Mouse (Mus musculus) small intestine, adult 2 months (tissue): ENCODE measurements at regions not wholly inside any gene's neighbourhood (a gene's known extent, or its start where the extent isn't known, plus 50 kb on each side); places are given as distances from the start of the nearest gene placed in this dataset.

Experiments
- H3K27ac ChIP-seq: fragments of 200-500 bp; 2 replicates; pipeline ENCODE4 v1.5.1; 2012; ENCODE audit warnings: low read depth, low read length, control low read depth, inconsistent platforms; ENCODE audit not compliant: insufficient read depth
- H3K27me3 ChIP-seq: fragments of 200-500 bp; 2 replicates; pipeline ENCODE4 v1.6.1; 2012; ENCODE audit warnings: mild to moderate bottlenecking, moderate library complexity, low read length, inconsistent platforms; ENCODE audit not compliant: control insufficient read depth, insufficient read depth
- H3K36me3 ChIP-seq: fragments of 200-500 bp; 2 replicates; pipeline ENCODE4 v1.6.1; 2012; ENCODE audit warnings: mild to moderate bottlenecking, low read length, control low read depth, inconsistent platforms; ENCODE audit not compliant: control insufficient read depth, insufficient read depth
- H3K4me1 ChIP-seq: fragments of 200-500 bp; 2 replicates; pipeline ENCODE4 v1.6.1; 2012; ENCODE audit warnings: low read length, inconsistent platforms, mixed read lengths; ENCODE audit not compliant: control insufficient read depth, insufficient read depth, insufficient read length
- H3K4me3 ChIP-seq: fragments of 200-500 bp; 2 replicates; pipeline ENCODE4 v1.5.1; 2012; ENCODE audit warnings: low read depth, mild to moderate bottlenecking, control low read depth, inconsistent platforms, low read length, moderate library complexity
- CTCF ChIP-seq: fragments of 200-500 bp; IDR thresholded peaks from 2 replicates; pipeline ENCODE4 v1.5.1; 2012; ENCODE audit warnings: low read depth, mild to moderate bottlenecking, control low read depth, inconsistent platforms, low read length, moderate library complexity, mixed read lengths; ENCODE audit not compliant: insufficient replicate concordance, insufficient read length; ENCODE audit errors: extremely low read depth
- POLR2A ChIP-seq: fragments of 200-500 bp; IDR thresholded peaks from 2 replicates; pipeline ENCODE4 v1.6.1; 2012; ENCODE audit warnings: low read depth, mild to moderate bottlenecking, control low read depth, inconsistent platforms, low read length, moderate library complexity
- WGBS: fragments of 180-500 bp; shearing (Covaris S2); methylation state at CpG from one replicate; pipeline ENCODE4 v1.1.7; 2018; 5-methylcytosine and 5-hydroxymethylcytosine counted together

GRCm38 (mm10) chr11:45219239-45219638 lies 602.1 kb downstream of the Ebf1 start:
- H3K27me3 ChIP-seq: no peaks in the 10 kb centered on the region
- 86% methylated on average over 4 of the region's 4 CpGs for WGBS
- TF ChIP-seq POLR2A: no peak
- TF ChIP-seq CTCF: no peak
- no peak overlapping the region for H3K27ac ChIP-seq
- no peak overlapping the region for H3K4me3 ChIP-seq
- H3K4me1 ChIP-seq: no peaks in the 10 kb centered on the region
- H3K36me3 ChIP-seq: no peaks in the 10 kb centered on the region

GRCm38 (mm10) chr11:45222021-45222420 lies 604.9 kb downstream of the Ebf1 start:
- 74% methylated on average over 3 of the region's 3 CpGs for whole genome bisulfite sequencing

GRCm38 (mm10) chr11:45235476-45236412 lies 616.1 kb upstream of the Clint1 start:
- 78% methylated on average over 6 of the region's 6 CpGs for WGBS
- Histone ChIP-seq H3K36me3 (no peaks in the 10 kb centered on the region), H3K4me1 (no peaks in the 10 kb centered on the region), H3K27ac (no peak overlapping the region), H3K4me3 (no peak overlapping the region), H3K27me3 (no peaks in the 10 kb centered on the region)
- TF ChIP-seq POLR2A: no peak
- TF ChIP-seq CTCF: no peak

More at GRCm38 (mm10) chr11:45222021-45222420, 604.9 kb downstream of the Ebf1 start:
- TF ChIP-seq POLR2A (no peak), CTCF (no peak)
- Histone ChIP-seq H3K27ac (no peak overlapping the region), H3K36me3 (no peaks in the 10 kb centered on the region), H3K27me3 (no peaks in the 10 kb centered on the region), H3K4me1 (no peaks in the 10 kb centered on the region), H3K4me3 (no peak overlapping the region)

- H3K27ac ChIP-seq: no peak overlapping the region
- no peaks in the 10 kb centered on the region for H3K27me3 ChIP-seq
- no peak overlapping the region for H3K4me3 ChIP-seq
- TF ChIP-seq POLR2A (no peak), CTCF (no peak)
- no peaks in the 10 kb centered on the region for H3K36me3 ChIP-seq
- 41% methylated on average over 4 of the region's 4 CpGs for WGBS
- no peaks in the 10 kb centered on the region for H3K4me1 ChIP-seq
Measured at GRCm38 (mm10) chr11:45237056-45237455, 614.8 kb upstream of the Clint1 start.

GRCm38 (mm10) chr11:45239044-45239443 lies 612.8 kb upstream of the Clint1 start:
- TF ChIP-seq CTCF: no peak
- no peak for TF ChIP-seq POLR2A
- H3K4me1 ChIP-seq: no peaks in the 10 kb centered on the region
- H3K27ac ChIP-seq: no peak overlapping the region
- no peaks in the 10 kb centered on the region for H3K27me3 ChIP-seq
- 63% methylated on average over 5 of the region's 5 CpGs for WGBS
- no peak overlapping the region for H3K4me3 ChIP-seq
- H3K36me3 ChIP-seq: no peaks in the 10 kb centered on the region

- Histone ChIP-seq H3K36me3 (no peaks in the 10 kb centered on the region), H3K27ac (no peak overlapping the region), H3K4me1 (no peaks in the 10 kb centered on the region), H3K4me3 (no peak overlapping the region), H3K27me3 (no peaks in the 10 kb centered on the region)
- WGBS: 68% methylated on average over 3 of the region's 3 CpGs
- no peak for TF ChIP-seq POLR2A
- TF ChIP-seq CTCF: no peak
Measured at GRCm38 (mm10) chr11:45240419-45240818, 611.4 kb upstream of the Clint1 start.

- TF ChIP-seq CTCF: no peak
- TF ChIP-seq POLR2A: no peak
- WGBS: 84% methylated on average over 10 of the region's 10 CpGs
- H3K4me3 ChIP-seq: no peak overlapping the region
- H3K27me3 ChIP-seq: no peaks in the 10 kb centered on the region
- H3K4me1 ChIP-seq: no peaks in the 10 kb centered on the region
- H3K27ac ChIP-seq: no peak overlapping the region
- H3K36me3 ChIP-seq: no peaks in the 10 kb centered on the region
Measured at GRCm38 (mm10) chr11:45241671-45242070, 610.2 kb upstream of the Clint1 start.
